Mouse (Mus musculus): ENCODE data around the gene March9. TPM values are rescaled to one million over a fixed set of nuclear protein-coding genes. Genes with fewer than 3 reads are reported as not detected.

The March9 gene
- polyA plus RNA-seq, 1 experiment: 6.1 TPM

GRCm38 (mm10) chr10:127085633-127086032 lies 25.6 kb upstream of the March9 start:
- H3K27me3 ChIP-seq (ENCODE audit: control insufficient read depth, insufficient read depth, insufficient read length): no peaks in the 10 kb centered on the region
- no peak overlapping the region for H3ac ChIP-seq (ENCODE audit: control insufficient read depth, insufficient read length)
- no peaks in the 10 kb centered on the region for H3K36me3 ChIP-seq (ENCODE audit: control insufficient read depth, insufficient read depth)
- no peak overlapping the region for H3K4me2 ChIP-seq (ENCODE audit: low read depth)
- no peak overlapping the region for H3K4me3 ChIP-seq
- no peaks in the 10 kb centered on the region for H3K79me2 ChIP-seq (ENCODE audit: control insufficient read depth, insufficient read depth)
- TF ChIP-seq MAX (IDR thresholded peaks at IDR 0.05; ENCODE audit: low read depth) (no peak), REST (IDR thresholded peaks at IDR 0.05; ENCODE audit: insufficient read depth, insufficient read length) (no peak), SRF (IDR thresholded peaks at IDR 0.05; ENCODE audit: control insufficient read depth, insufficient read length, low read depth) (no peak), E2F4 (IDR thresholded peaks at IDR 0.05; ENCODE audit: insufficient read depth) (no peak), MYOG (IDR thresholded peaks at IDR 0.05; ENCODE audit: control insufficient read depth in 1 of 3, insufficient read depth in 1 of 3, insufficient read length in 2 of 3, low read depth in 2 of 3) (no peak), USF1 (IDR thresholded peaks at IDR 0.05; ENCODE audit: low read depth) (no peak), TCF12 (IDR thresholded peaks at IDR 0.05; ENCODE audit: insufficient read depth, poor library complexity, severe bottlenecking) (no peak), POLR2A (IDR thresholded peaks at IDR 0.05; ENCODE audit: insufficient read length, low read depth) (no peak), MYOD1 (IDR thresholded peaks at IDR 0.05; ENCODE audit: control insufficient read depth in 1 of 3, insufficient read length in 2 of 3, low read depth in 2 of 3) (no peak), TCF3 (IDR thresholded peaks at IDR 0.05; ENCODE audit: insufficient read length, low read depth) (no peak), POLR2AphosphoS2 (IDR thresholded peaks at IDR 0.05; ENCODE audit: insufficient read length, low read depth) (no peak), CEBPB (IDR thresholded peaks at IDR 0.05; ENCODE audit: insufficient read depth, poor library complexity, severe bottlenecking) (no peak)

GRCm38 (mm10) chr10:127085052-127085451 lies 25.1 kb upstream of the March9 start:
- Histone ChIP-seq H3K4me2 (ENCODE audit: low read depth) (no peak overlapping the region), H3K79me2 (ENCODE audit: control insufficient read depth, insufficient read depth) (no peaks in the 10 kb centered on the region), H3K27me3 (ENCODE audit: control insufficient read depth, insufficient read depth, insufficient read length) (no peaks in the 10 kb centered on the region), H3K4me3 (no peak overlapping the region), H3ac (ENCODE audit: control insufficient read depth, insufficient read length) (no peak overlapping the region), H3K36me3 (ENCODE audit: control insufficient read depth, insufficient read depth) (no peaks in the 10 kb centered on the region)
- TF ChIP-seq MYOG (IDR thresholded peaks at IDR 0.05; ENCODE audit: control insufficient read depth in 1 of 3, insufficient read depth in 1 of 3, insufficient read length in 2 of 3, low read depth in 2 of 3) (no peak), E2F4 (IDR thresholded peaks at IDR 0.05; ENCODE audit: insufficient read depth) (no peak), MAX (IDR thresholded peaks at IDR 0.05; ENCODE audit: low read depth) (no peak), REST (IDR thresholded peaks at IDR 0.05; ENCODE audit: insufficient read depth, insufficient read length) (no peak), POLR2A (IDR thresholded peaks at IDR 0.05; ENCODE audit: insufficient read length, low read depth) (no peak), MYOD1 (IDR thresholded peaks at IDR 0.05; ENCODE audit: control insufficient read depth in 1 of 3, insufficient read length in 2 of 3, low read depth in 2 of 3) (no peak), POLR2AphosphoS2 (IDR thresholded peaks at IDR 0.05; ENCODE audit: insufficient read length, low read depth) (no peak), TCF12 (IDR thresholded peaks at IDR 0.05; ENCODE audit: insufficient read depth, poor library complexity, severe bottlenecking) (no peak), TCF3 (IDR thresholded peaks at IDR 0.05; ENCODE audit: insufficient read length, low read depth) (no peak)

DNA sequence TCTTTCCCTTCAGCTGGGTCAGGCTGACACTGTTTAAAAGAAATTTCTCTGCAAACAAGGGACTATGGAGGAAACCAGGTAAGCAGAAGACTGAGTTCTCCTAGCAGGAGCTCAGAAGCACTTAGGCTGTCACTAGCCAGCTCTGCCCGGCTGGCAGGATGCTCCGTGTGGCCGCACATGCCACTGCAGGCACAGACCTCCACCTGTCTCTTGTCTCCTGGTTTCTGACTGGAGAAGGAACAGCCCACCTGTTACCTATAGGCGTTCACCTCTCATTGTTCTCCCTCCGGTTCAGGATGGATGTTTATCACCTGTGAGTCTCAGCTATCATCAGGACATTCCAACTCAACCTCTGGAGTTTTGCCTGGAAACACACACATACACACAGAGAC lies 23.9 kb upstream of the March9 start:
- H3K36me3 ChIP-seq (ENCODE audit: control insufficient read depth, insufficient read depth): no peaks in the 10 kb centered on the region
- no peaks in the 10 kb centered on the region for H3K27me3 ChIP-seq (ENCODE audit: control insufficient read depth, insufficient read depth, insufficient read length)
- H3K4me2 ChIP-seq (ENCODE audit: low read depth): no peak overlapping the region
- H3K4me3 ChIP-seq: no peak overlapping the region
- no peak for TF ChIP-seq TCF3 (IDR thresholded peaks at IDR 0.05; ENCODE audit: insufficient read length, low read depth)
- TF ChIP-seq MYOD1 (IDR thresholded peaks at IDR 0.05; ENCODE audit: control insufficient read depth in 1 of 3, insufficient read length in 2 of 3, low read depth in 2 of 3): no peak
- no peak for TF ChIP-seq POLR2AphosphoS2 (IDR thresholded peaks at IDR 0.05; ENCODE audit: insufficient read length, low read depth)
- no peak for TF ChIP-seq CEBPB (IDR thresholded peaks at IDR 0.05; ENCODE audit: insufficient read depth, poor library complexity, severe bottlenecking)
- no peak for TF ChIP-seq E2F4 (IDR thresholded peaks at IDR 0.05; ENCODE audit: insufficient read depth)
- no peak for TF ChIP-seq USF1 (IDR thresholded peaks at IDR 0.05; ENCODE audit: low read depth)
- no peak for TF ChIP-seq MYOG (IDR thresholded peaks at IDR 0.05; ENCODE audit: control insufficient read depth in 1 of 3, insufficient read depth in 1 of 3, insufficient read length in 2 of 3, low read depth in 2 of 3)
- TF ChIP-seq TCF12 (IDR thresholded peaks at IDR 0.05; ENCODE audit: insufficient read depth, poor library complexity, severe bottlenecking): no peak
- no peak for TF ChIP-seq SRF (IDR thresholded peaks at IDR 0.05; ENCODE audit: control insufficient read depth, insufficient read length, low read depth)
- no peak for TF ChIP-seq REST (IDR thresholded peaks at IDR 0.05; ENCODE audit: insufficient read depth, insufficient read length)
- TF ChIP-seq MAX (IDR thresholded peaks at IDR 0.05; ENCODE audit: low read depth): no peak
- TF ChIP-seq POLR2A (IDR thresholded peaks at IDR 0.05; ENCODE audit: insufficient read length, low read depth): no peak
- H3K79me2 ChIP-seq (ENCODE audit: control insufficient read depth, insufficient read depth): no peaks in the 10 kb centered on the region
- H3ac ChIP-seq (ENCODE audit: control insufficient read depth, insufficient read length): no peak overlapping the region

GRCm38 (mm10) chr10:127083292-127083914 lies 23.4 kb upstream of the March9 start:
- H3K27me3 ChIP-seq (ENCODE audit: control insufficient read depth, insufficient read depth, insufficient read length): no peaks in the 10 kb centered on the region
- no peak for TF ChIP-seq MYOG (IDR thresholded peaks at IDR 0.05; ENCODE audit: control insufficient read depth in 1 of 3, insufficient read depth in 1 of 3, insufficient read length in 2 of 3, low read depth in 2 of 3)
- TF ChIP-seq SRF (IDR thresholded peaks at IDR 0.05; ENCODE audit: control insufficient read depth, insufficient read length, low read depth): peak; percentile 95
- TF ChIP-seq TCF12 (IDR thresholded peaks at IDR 0.05; ENCODE audit: insufficient read depth, poor library complexity, severe bottlenecking): no peak
- no peak for TF ChIP-seq POLR2AphosphoS2 (IDR thresholded peaks at IDR 0.05; ENCODE audit: insufficient read length, low read depth)
- no peak overlapping the region for H3ac ChIP-seq (ENCODE audit: control insufficient read depth, insufficient read length)

More at GRCm38 (mm10) chr10:127083292-127083914, 23.4 kb upstream of the March9 start:
- Histone ChIP-seq H3K4me3 (no peak overlapping the region), H3K79me2 (ENCODE audit: control insufficient read depth, insufficient read depth) (no peaks in the 10 kb centered on the region), H3K4me2 (ENCODE audit: low read depth) (no peak overlapping the region), H3K36me3 (ENCODE audit: control insufficient read depth, insufficient read depth) (no peaks in the 10 kb centered on the region)
